Mouse (Mus musculus) cerebellum, adult (tissue): Measurements from ENCODE around the gene Ctr9.

Experiments
- ATAC-seq: cut with Nextera tagmentation; 2 replicates; pipeline ENCODE4 v1.9.2; 2017; ENCODE audit warnings: mild to moderate bottlenecking, moderate library complexity, mixed read lengths; ENCODE audit not compliant: insufficient number of reproducible peaks, low FRiP score, low TSS enrichment

Ctr9 gene

DNA sequence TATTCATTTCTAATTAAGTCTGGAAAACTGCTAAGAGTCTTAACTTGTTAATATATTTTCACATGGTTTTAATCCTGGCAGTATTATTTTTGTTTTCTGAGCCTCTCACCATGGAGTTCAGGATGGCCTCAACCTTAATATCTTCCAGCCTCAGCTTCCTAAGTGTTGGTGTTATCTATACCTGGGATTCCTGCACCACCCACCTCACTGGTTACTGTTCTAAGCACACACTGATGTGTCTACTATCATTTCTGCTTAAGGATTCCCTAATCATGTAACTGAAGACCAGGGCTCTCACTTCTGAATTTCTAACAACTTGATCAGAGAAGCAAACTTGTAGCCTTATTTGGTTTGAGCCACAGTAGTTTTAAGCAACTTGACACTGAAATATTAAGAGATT is 56.4 kb downstream of the Ctr9 start:
- ATAC-seq = no peak

DNA sequence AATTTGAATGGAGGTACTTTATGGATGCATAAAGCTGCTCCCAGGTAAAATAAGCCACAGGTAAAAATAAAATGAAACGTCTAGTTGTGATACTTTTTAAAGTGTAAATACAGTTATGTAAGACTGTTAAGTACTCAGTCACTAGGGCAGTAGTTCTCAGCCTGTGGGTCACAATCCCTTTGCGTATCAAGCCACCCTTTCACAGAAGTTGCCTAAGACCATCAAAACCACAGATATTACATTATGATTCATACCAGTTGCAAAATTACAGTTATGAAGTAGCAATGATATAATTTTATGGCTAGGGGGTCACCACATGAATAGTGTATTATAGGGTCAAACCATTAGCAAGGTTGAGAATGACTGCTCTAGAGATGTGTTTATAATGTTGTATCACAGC is 66.4 kb downstream of the Ctr9 start:
- ATAC-seq = no peak

DNA sequence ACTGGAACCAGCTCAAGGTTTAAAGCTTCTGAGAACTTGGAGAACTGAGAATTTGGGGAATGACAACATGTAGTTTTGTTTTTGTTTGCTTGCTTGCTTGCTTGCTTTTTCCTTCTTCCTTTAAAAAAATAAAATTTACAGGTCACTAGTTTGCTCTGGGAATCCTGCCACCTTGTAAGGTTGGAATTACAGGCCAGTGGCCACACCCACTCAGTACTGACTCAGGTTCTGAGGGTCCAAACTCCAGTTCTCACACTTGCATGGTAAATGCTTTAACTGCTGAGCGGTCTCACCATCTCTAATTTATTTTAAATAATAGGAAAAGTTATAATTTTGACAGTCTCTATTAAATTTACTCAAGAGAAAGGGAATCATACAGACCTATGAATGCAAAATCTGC is 69.4 kb downstream of the Ctr9 start:
- ATAC-seq = no peak
